Mouse (Mus musculus) liver, embryonic 13.5 days (tissue): ENCODE data around the gene Rtl9. TPM values are rescaled to one million over a fixed set of nuclear protein-coding genes. Genes with fewer than 3 reads are reported as not detected.

Experiments used
- ATAC-seq: fragments of 200-750 bp; cut with Nextera tagmentation; 2 replicates; pipeline ENCODE4 v1.8.0; 2017; ENCODE audit warnings: low read depth, mild to moderate bottlenecking, moderate number of reproducible peaks, moderate library complexity
- DNase-seq: peaks from one replicate; pipeline ENCODE4 v3.0.0; 2022
- H3K27ac ChIP-seq: fragments of 300-500 bp; sonication (generic); 2 replicates; pipeline ENCODE4 v1.5.1; 2015; ENCODE audit warnings: moderate library complexity, mild to moderate bottlenecking, inconsistent platforms
- H3K27me3 ChIP-seq: fragments of 300-500 bp; sonication (generic); 2 replicates; pipeline ENCODE4 v1.6.1; 2015; ENCODE audit warnings: mild to moderate bottlenecking, inconsistent platforms
- H3K36me3 ChIP-seq: fragments of 300-500 bp; sonication (generic); 2 replicates; pipeline ENCODE4 v1.6.1; 2015; ENCODE audit warnings: mild to moderate bottlenecking, inconsistent platforms
- H3K4me1 ChIP-seq: fragments of 300-500 bp; sonication (generic); replicated peaks from 2 replicates; pipeline ENCODE4 v1.6.1; 2015; ENCODE audit warnings: inconsistent platforms
- H3K4me2 ChIP-seq: fragments of 300-500 bp; sonication (generic); 2 replicates; pipeline ENCODE4 v1.6.1; 2015; ENCODE audit warnings: inconsistent platforms, mild to moderate bottlenecking, moderate library complexity
- H3K4me3 ChIP-seq: fragments of 300-500 bp; sonication (generic); replicated peaks from 2 replicates; pipeline ENCODE4 v1.5.1; 2015; ENCODE audit warnings: mild to moderate bottlenecking, inconsistent platforms
- H3K9ac ChIP-seq: fragments of 300-500 bp; sonication (generic); 2 replicates; pipeline ENCODE4 v1.6.1; 2015; ENCODE audit warnings: mild to moderate bottlenecking, inconsistent platforms
- H3K9me3 ChIP-seq: fragments of 300-500 bp; sonication (generic); replicated peaks from 2 replicates; pipeline ENCODE4 v1.6.1; 2016; ENCODE audit warnings: inconsistent platforms
- WGBS: fragments of 180-500 bp; shearing (Covaris S2); methylation state at CpG from one replicate; pipeline ENCODE4 v1.1.7; 2015; ENCODE audit not compliant: insufficient replicate concordance; 5-methylcytosine and 5-hydroxymethylcytosine counted together
- polyA plus RNA-seq: library from polyadenylated mRNA; unstranded; fragments of >200 nt; fragmentation: Nextera tagmentation; extraction: Ambion mirVana; gene quantifications from 2 replicates; pipeline ENCODE4 v1.2.1, GENCODE M21; 2015

Rtl9 gene
- polyA plus RNA-seq, 1 experiment from 2014 or later, result not detected

DNA sequence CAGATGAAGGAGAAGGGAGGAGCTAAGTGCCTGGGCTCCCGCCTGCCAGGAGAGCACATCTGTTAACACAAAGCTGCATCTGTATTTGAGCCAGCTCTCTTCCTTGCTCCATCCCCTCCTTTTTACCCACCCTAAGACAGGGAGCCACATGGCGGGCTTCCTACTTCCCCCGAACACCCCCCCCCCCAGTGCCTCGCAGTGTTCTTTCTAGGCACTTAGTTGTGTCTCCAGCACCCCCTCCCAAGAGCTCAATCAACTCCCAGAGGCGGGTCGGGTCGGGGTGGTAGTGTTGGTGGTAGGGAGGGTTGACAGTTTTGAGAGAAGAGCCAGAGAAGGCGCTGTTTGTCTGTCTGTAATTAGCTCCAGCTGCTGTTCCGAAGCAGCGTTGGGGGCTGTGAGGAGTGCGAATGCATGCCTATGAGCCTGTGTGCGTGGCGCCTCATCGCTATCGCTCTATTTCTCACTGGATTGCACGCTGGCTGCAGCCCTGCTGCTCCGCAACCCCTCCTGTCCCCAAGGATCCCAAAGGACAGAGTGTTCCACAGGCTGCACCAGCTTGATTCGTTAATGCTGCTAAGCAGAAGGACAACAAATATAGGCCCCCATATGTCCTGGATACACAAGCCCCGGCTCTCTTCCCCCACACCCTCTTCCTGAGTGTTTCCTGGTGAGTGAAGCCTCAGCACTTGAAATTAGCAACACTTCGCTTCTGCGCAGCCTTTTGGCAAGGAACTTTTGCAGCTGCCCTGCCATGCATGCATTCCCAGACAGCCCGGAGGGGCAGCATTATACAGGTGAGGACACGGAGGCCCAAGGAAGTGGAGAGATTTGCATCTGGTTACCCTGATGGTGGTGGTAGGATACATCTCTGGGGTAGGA is 18.7 kb upstream of the Rtl9 start:
- H3K4me1 ChIP-seq, result no peaks in the 10 kb centered on the region
- 19% methylated on average over 23 of the region's 23 CpGs for WGBS
- H3K27ac ChIP-seq, result no peak overlapping the region
- DNase-seq, result no peak
- peak overlapping the region; percentile 28; the same call in 1 of the 2 replicates for H3K4me2 ChIP-seq
- peaks cover 41% of the 10 kb centered on the region for H3K27me3 ChIP-seq
- H3K4me3 ChIP-seq, result no peak overlapping the region
- H3K36me3 ChIP-seq, result no peaks in the 10 kb centered on the region
- no peak for ATAC-seq
- no peak overlapping the region for H3K9ac ChIP-seq
- H3K9me3 ChIP-seq, result no peaks in the 10 kb centered on the region

GRCm38 (mm10) chrX:143082732-143083131 is 16.7 kb upstream of the Rtl9 start:
- Histone ChIP-seq H3K36me3 (no peaks in the 10 kb centered on the region), H3K9ac (no peak overlapping the region), H3K4me3 (no peak overlapping the region), H3K4me1 (no peaks in the 10 kb centered on the region), H3K4me2 (no peak overlapping the region), H3K9me3 (no peaks in the 10 kb centered on the region), H3K27ac (no peak overlapping the region), H3K27me3 (peaks cover 37% of the 10 kb centered on the region)
- no peak for DNase-seq
- ATAC-seq, result no peak
- WGBS, result 64% methylated on average over 1 of the region's 1 CpGs

DNA sequence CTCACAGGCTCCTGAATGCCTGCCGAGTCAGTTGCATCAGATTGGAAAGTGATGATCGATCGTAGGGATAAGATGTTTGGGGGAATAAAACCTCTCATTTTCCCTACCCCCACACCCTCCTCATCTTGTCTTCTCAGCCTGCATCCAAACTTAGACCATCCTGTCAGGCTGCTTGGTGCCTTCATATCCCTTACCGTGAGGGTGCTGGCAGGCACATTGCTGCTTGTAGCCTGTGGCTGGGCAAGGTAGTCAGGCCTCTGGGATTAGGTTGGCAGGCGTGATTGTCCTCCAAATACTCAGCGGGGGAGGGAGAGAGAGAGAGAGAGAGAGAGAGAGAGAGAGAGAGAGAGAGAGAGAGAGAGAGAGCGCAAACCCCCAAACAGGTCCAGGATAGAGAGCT is 11.2 kb upstream of the Rtl9 start:
- peaks cover 7% of the 10 kb centered on the region; the same call in 1 of the 2 replicates for H3K27me3 ChIP-seq
- H3K36me3 ChIP-seq, result no peaks in the 10 kb centered on the region
- H3K27ac ChIP-seq, result no peak overlapping the region
- no peak for ATAC-seq
- H3K4me2 ChIP-seq, result no peak overlapping the region
- WGBS, result 62% methylated on average over 7 of the region's 7 CpGs
- H3K4me1 ChIP-seq, result no peaks in the 10 kb centered on the region
- DNase-seq, result no peak
- no peak overlapping the region for H3K9ac ChIP-seq
- H3K9me3 ChIP-seq, result no peaks in the 10 kb centered on the region
- H3K4me3 ChIP-seq, result no peak overlapping the region

- 50% methylated on average over 6 of the region's 6 CpGs for WGBS
- Histone ChIP-seq H3K36me3 (no peaks in the 10 kb centered on the region), H3K27ac (no peak overlapping the region), H3K9ac (no peak overlapping the region), H3K4me2 (no peak overlapping the region), H3K27me3 (peaks cover 7% of the 10 kb centered on the region; the same call in 1 of the 2 replicates), H3K4me3 (no peak overlapping the region), H3K9me3 (no peaks in the 10 kb centered on the region), H3K4me1 (no peaks in the 10 kb centered on the region)
- ATAC-seq (no peak), DNase-seq (no peak)
These were observed 8.3 kb upstream of the Rtl9 start for GRCm38 (mm10) chrX:143090904-143091588.

GRCm38 (mm10) chrX:143097551-143097950 is 1.8 kb upstream of the Rtl9 start:
- H3K4me2 ChIP-seq, result no peak overlapping the region
- H3K4me1 ChIP-seq, result no peaks in the 10 kb centered on the region
- ATAC-seq (no peak), DNase-seq (no peak)
- H3K9me3 ChIP-seq, result no peaks in the 10 kb centered on the region
- H3K4me3 ChIP-seq, result no peak overlapping the region
- no peaks in the 10 kb centered on the region for H3K36me3 ChIP-seq
- peaks cover 3% of the 10 kb centered on the region; the same call in 1 of the 2 replicates for H3K27me3 ChIP-seq
- H3K27ac ChIP-seq, result no peak overlapping the region
- H3K9ac ChIP-seq, result no peak overlapping the region
- WGBS, result 52% methylated on average over 6 of the region's 6 CpGs

DNA sequence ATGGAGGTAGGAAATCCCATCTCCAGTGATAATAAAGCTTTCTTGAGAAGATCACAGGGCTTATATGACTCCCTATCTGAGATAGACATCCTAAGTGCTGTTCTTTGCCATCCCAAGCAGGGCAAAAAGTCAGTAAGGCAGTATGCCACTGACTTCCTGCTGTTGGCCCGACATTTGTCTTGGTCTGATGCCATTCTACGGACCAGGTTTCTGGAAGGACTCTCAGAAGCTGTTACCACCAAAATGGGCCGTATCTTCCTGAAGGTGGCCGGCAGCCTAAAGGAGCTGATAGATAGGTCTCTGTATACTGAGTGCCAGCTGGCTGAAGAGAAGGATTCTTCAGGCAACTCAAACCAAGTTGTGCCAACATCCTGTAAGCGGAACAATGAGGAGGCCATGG is 3.8 kb downstream of the Rtl9 start:
- DNase-seq (no peak), ATAC-seq (no peak)
- H3K4me2 ChIP-seq, result no peak overlapping the region
- no peaks in the 10 kb centered on the region for H3K4me1 ChIP-seq
- no peaks in the 10 kb centered on the region for H3K9me3 ChIP-seq
- 76% methylated on average over 5 of the region's 5 CpGs for WGBS
- H3K36me3 ChIP-seq, result no peaks in the 10 kb centered on the region
- H3K27me3 ChIP-seq, result no peaks in the 10 kb centered on the region
- no peak overlapping the region for H3K9ac ChIP-seq
- H3K27ac ChIP-seq, result no peak overlapping the region
- no peak overlapping the region for H3K4me3 ChIP-seq

DNA sequence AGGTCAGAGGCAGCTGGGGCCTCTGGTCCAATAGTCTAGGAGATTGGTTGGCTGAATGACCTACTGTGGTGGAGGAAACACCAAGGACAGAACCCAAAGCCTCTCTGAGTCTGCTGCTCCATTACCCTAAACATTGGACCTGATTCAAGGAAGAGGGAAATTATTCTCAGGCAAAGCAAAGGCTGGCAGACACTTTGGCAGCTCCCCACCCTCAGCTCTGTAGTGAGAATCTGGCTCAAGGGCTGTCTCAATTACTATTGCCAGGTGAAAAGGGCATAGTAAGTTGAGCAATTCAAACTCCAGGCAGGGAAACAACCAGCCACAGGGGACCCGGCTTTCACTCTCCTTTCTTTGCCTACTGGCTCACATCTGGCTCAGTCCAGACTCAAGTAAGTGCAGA is 6.5 kb downstream of the Rtl9 start:
- H3K4me1 ChIP-seq, result no peaks in the 10 kb centered on the region
- no peak overlapping the region for H3K4me2 ChIP-seq
- H3K4me3 ChIP-seq, result no peak overlapping the region
- ATAC-seq (no peak), DNase-seq (no peak)
- H3K27me3 ChIP-seq, result no peaks in the 10 kb centered on the region
- H3K36me3 ChIP-seq, result no peaks in the 10 kb centered on the region
- no peaks in the 10 kb centered on the region for H3K9me3 ChIP-seq
- 77% methylated on average over 1 of the region's 1 CpGs for WGBS
- H3K27ac ChIP-seq, result no peak overlapping the region
- H3K9ac ChIP-seq, result no peak overlapping the region

DNA sequence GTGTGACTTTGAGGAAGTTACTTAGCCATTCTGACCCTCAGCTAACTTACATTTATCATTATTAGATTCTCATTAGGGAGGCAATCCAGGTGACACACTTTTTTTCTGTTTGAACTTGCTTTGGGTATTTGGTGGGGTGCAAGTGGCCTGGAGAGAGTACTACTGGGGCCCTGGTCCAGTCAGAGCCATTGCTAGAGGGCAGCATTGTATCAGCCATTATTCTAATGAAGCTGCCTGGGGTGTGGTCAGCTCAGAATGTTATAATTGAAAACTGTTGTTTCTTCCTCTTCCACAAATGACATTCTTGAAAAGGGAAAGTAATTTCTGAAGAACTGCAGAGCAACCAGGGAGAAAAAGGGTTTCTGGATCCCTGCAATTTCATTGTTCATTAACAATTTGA is 13.2 kb downstream of the Rtl9 start:
- Histone ChIP-seq H3K36me3 (no peaks in the 10 kb centered on the region), H3K9me3 (no peaks in the 10 kb centered on the region), H3K9ac (no peak overlapping the region), H3K4me2 (no peak overlapping the region), H3K4me1 (no peaks in the 10 kb centered on the region), H3K27ac (no peak overlapping the region), H3K4me3 (no peak overlapping the region), H3K27me3 (no peaks in the 10 kb centered on the region)
- ATAC-seq (no peak), DNase-seq (no peak)

Other genes with a start within 250 kb of the Rtl9 start
- gene Ammecr1, start 132.9 kb upstream of the Rtl9 start, polyA plus RNA-seq, result 16.6 and 20.2 TPM in 2 replicates